ENCODE assay signal across 13 mouse cellular contexts in genomic region chr7:72165726-72166701, GRCm38 (mm10).
DNase-seq lines count a peak whose midpoint lies in the region; ATAC-seq and TF ChIP-seq lines count a peak whose summit lies in the region.
"Had no signal": no experiment of that assay in that cellular context is flagged by ENCODE, and none has a peak within 500 bp of the region (broad histone marks: within the 10 kb centered on the region; RNA-seq: fewer than 3 reads in every experiment).

No protein-coding gene starts in this region.

- peak; percentile 99 for DNase-seq in heart, adult 11 months
- peak; percentile 38 for DNase-seq in gastrocnemius, postnatal 25 days
- peak; percentile 74 for DNase-seq in kidney, postnatal 0 days (ENCODE audit: low spot score)
- DNase-seq in lung, postnatal 10 days: peak; percentile 70
- no peak for DNase-seq in embryo, embryonic 10.5 days (ENCODE audit: low spot score)
- DNase-seq in layer of hippocampus, postnatal 10 days (ENCODE audit: low spot score in 2 of 2): no peak
- no peak for DNase-seq in frontal cortex, postnatal 14 days (ENCODE audit: low spot score in 2 of 2)
- DNase-seq: cerebellum, postnatal 14 days; left cerebral cortex, postnatal 4 days; thymus, postnatal 36 days had no signal

- H3K9ac ChIP-seq in heart, embryonic 11.5 days (ENCODE audit: low read depth, low read length): no peak overlapping the region
- H3K9ac ChIP-seq in kidney, postnatal 0 days (ENCODE audit: low read depth, low read length): no peak overlapping the region
- H3K9ac ChIP-seq: neural tube, embryonic 15.5 days had no signal

- no peaks in the 10 kb centered on the region for H3K4me1 ChIP-seq in heart, embryonic 11.5 days (ENCODE audit: control insufficient read depth, insufficient read depth, low read length)
- no peaks in the 10 kb centered on the region; the same call in 1 of the 2 replicates for H3K4me1 ChIP-seq in kidney, postnatal 0 days (replicated peaks; ENCODE audit: insufficient read depth, low read length)
- H3K4me1 ChIP-seq: neural tube, embryonic 15.5 days had no signal

- no peaks in the 10 kb centered on the region for H3K9me3 ChIP-seq in heart, embryonic 11.5 days (replicated peaks; ENCODE audit: control insufficient read depth, low read length)
- no peaks in the 10 kb centered on the region for H3K9me3 ChIP-seq in kidney, postnatal 0 days (replicated peaks; ENCODE audit: low read length)
- H3K9me3 ChIP-seq: midbrain, embryonic 10.5 days; neural tube, embryonic 15.5 days had no signal

- no peaks in the 10 kb centered on the region for H3K27me3 ChIP-seq in heart, embryonic 11.5 days (ENCODE audit: control insufficient read depth, insufficient read depth, low read length)
- no peaks in the 10 kb centered on the region for H3K27me3 ChIP-seq in kidney, postnatal 0 days (ENCODE audit: insufficient read depth, low read length)
- H3K27me3 ChIP-seq: neural tube, embryonic 15.5 days had no signal

- ATAC-seq in heart, embryonic 11.5 days (replicated peaks; ENCODE audit: insufficient number of reproducible peaks, low FRiP score, low TSS enrichment): no peak
- no peak for ATAC-seq in kidney, postnatal 0 days (replicated peaks; ENCODE audit: low FRiP score, low read depth)

- no peak overlapping the region for H3K4me2 ChIP-seq in heart, embryonic 11.5 days
- H3K4me2 ChIP-seq in kidney, postnatal 0 days (ENCODE audit: low read length): no peak overlapping the region
- H3K4me2 ChIP-seq: neural tube, embryonic 15.5 days had no signal

- TF ChIP-seq CTCF in kidney, postnatal 0 days (IDR thresholded peaks at IDR 0.05; ENCODE audit: low read depth): no peak

- WGBS in heart, embryonic 11.5 days (ENCODE audit: insufficient replicate concordance): 73% methylated on average over 13 of the region's 13 CpGs
- 57% methylated on average over 13 of the region's 13 CpGs for WGBS in kidney, postnatal 0 days

- no peak overlapping the region for H3K4me3 ChIP-seq in heart, embryonic 11.5 days (ENCODE audit: low read depth, low read length)
- H3K4me3 ChIP-seq in kidney, postnatal 0 days (replicated peaks; ENCODE audit: low read depth, low read length): no peak overlapping the region
- H3K4me3 ChIP-seq: midbrain, embryonic 10.5 days; neural tube, embryonic 15.5 days had no signal

- no peaks in the 10 kb centered on the region for H3K36me3 ChIP-seq in heart, embryonic 11.5 days (ENCODE audit: control insufficient read depth, insufficient read depth, low read length)
- no peaks in the 10 kb centered on the region for H3K36me3 ChIP-seq in kidney, postnatal 0 days (ENCODE audit: insufficient read depth, low read length)
- H3K36me3 ChIP-seq: midbrain, embryonic 10.5 days; neural tube, embryonic 15.5 days had no signal

- H3K27ac ChIP-seq in heart, embryonic 11.5 days (ENCODE audit: low read depth, low read length): no peak overlapping the region
- H3K27ac ChIP-seq in kidney, postnatal 0 days: no peak overlapping the region; the same call in 1 of the 2 replicates
- H3K27ac ChIP-seq: midbrain, embryonic 10.5 days; neural tube, embryonic 15.5 days had no signal

Comparison
In these comparisons a context has a peak if more than half of its experiments do, and no peak if none do; other contexts are left out.
1. DNase-seq: peak in heart, adult 11 months (single experiment), gastrocnemius, postnatal 25 days (single experiment), kidney, postnatal 0 days (single experiment) and lung, postnatal 10 days (single experiment); none in embryo, embryonic 10.5 days (single experiment), layer of hippocampus, postnatal 10 days (0 of 2) and frontal cortex, postnatal 14 days (0 of 2).